Mouse (Mus musculus) brain, embryonic 14.5 days (tissue): ENCODE measurements at regions not wholly inside any gene's neighbourhood (a gene's known extent, or its start where the extent isn't known, plus 50 kb on each side); places are given as distances from the start of the nearest gene placed in this dataset.

Experiments used
- DNase-seq: peaks from one replicate; pipeline ENCODE4 v3.0.0-alpha.2; 2011; ENCODE audit warnings: low read depth
- CTCF ChIP-seq: fragments of 200-500 bp; IDR thresholded peaks from 2 replicates; pipeline ENCODE4 v1.5.1; 2012; ENCODE audit warnings: inconsistent platforms, mild to moderate bottlenecking, moderate library complexity, borderline replicate concordance; ENCODE audit not compliant: insufficient read depth, insufficient read length; ENCODE audit errors: extremely low read depth
- POLR2A ChIP-seq: fragments of 200-500 bp; IDR thresholded peaks from 2 replicates; pipeline ENCODE4 v1.6.1; 2012; ENCODE audit warnings: mild to moderate bottlenecking, inconsistent platforms, borderline replicate concordance; ENCODE audit not compliant: poor library complexity, insufficient read depth, insufficient read length, severe bottlenecking; ENCODE audit errors: extremely low read depth

DNA sequence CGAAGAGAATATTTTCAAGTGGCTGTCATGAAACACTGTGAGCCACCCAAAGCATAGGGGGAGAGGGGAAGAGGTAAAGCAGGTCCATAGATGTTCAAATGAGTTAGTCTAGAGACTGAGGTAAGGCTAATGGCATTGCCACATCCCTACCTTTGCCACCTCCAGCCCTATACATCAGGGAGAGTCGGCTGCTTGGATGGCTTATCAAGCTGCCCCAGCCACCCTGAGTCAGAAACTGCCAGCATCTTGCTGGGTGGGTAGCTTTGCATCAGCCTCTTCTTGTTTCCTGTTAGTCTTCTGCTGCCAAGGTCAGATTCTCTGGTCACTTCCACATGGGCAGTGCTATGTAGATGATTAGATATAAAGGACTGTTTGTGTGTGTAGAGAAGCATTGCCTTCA is 215.6 kb downstream of the Pik3r1 start:
- no peak for DNase-seq
- TF ChIP-seq CTCF, result no peak
- no peak for TF ChIP-seq POLR2A

DNA sequence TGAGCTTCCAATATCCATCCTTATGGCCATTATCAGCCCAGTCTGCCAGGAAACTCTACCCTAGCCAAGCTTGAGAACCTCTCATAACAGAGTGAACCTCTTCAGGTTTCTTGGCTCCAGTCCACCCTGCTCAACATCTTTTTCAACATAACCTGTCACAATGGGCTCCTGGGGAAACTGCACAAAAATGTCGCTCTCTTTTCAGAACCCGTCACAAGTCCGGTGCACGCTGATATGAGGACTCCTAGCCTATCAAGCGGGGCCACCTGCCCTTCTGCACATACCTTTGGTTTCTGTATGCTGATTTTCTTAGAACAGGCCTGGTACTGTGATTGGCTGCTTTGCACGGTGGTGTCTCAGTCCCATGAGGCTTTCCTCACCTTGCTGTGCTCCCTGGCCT is 216.9 kb downstream of the Pik3r1 start:
- DNase-seq, result no peak
- TF ChIP-seq CTCF (no peak), POLR2A (no peak)

DNA sequence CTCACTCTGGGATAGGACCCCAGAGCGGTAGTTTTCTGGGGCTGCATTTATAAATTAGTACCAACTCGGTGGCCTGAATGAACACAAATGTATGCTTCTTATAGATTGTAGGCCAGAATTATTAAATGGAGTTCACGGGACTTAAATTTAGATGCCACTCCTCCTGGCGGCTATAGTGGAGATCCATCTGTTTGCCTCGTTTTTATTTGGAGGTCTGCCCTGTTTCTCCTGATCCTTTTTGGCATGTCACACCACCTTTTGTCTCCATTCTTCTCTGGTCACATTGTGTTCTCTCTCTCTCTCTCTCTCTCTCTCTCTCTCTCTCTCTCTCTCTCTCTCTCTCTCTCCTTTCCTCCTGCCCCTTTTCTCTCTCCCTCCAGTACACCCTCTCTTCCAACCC is 217.5 kb downstream of the Pik3r1 start:
- TF ChIP-seq CTCF (no peak), POLR2A (no peak)
- peak; percentile 39 for DNase-seq

DNA sequence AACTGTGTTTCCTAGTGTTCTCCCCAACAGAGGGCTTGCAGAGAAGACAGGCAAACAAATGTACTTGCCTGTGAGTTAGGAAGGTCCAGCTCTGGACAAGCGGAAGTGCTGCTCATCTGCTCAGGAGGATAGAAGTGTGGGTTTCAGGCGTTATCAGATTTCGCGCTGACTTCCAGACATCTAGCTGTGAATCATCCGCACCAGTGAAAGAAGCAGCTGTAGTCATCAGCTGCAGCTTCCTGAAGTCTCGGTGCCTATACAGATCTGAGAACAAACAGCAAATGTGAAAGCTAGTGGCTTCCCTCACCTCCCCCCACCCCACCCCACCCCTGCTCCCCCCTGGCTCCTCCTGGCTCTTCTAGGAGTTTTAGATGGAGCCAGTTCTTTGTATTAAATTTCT is 220.1 kb downstream of the Pik3r1 start:
- no peak for DNase-seq
- no peak for TF ChIP-seq CTCF
- TF ChIP-seq POLR2A, result no peak

DNA sequence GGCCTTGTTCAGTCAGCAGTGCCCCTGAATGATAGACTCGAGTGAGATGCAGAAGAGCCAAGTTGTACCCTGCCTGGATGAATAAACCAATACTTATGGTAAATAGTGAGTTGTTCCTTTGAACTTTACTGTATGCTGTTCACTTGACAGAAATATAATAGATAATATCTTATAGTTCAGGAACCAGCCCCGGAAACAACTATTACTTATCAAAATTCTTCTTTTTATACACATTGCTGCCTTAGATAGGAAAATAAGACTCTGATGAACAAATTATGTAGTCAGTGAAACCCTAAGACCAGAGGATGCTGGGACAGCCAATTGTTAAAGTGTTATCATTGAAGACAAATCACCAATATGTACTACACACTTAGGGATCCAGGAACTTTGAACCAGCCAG is 220.7 kb downstream of the Pik3r1 start:
- no peak for TF ChIP-seq POLR2A
- no peak for TF ChIP-seq CTCF
- DNase-seq, result no peak

DNA sequence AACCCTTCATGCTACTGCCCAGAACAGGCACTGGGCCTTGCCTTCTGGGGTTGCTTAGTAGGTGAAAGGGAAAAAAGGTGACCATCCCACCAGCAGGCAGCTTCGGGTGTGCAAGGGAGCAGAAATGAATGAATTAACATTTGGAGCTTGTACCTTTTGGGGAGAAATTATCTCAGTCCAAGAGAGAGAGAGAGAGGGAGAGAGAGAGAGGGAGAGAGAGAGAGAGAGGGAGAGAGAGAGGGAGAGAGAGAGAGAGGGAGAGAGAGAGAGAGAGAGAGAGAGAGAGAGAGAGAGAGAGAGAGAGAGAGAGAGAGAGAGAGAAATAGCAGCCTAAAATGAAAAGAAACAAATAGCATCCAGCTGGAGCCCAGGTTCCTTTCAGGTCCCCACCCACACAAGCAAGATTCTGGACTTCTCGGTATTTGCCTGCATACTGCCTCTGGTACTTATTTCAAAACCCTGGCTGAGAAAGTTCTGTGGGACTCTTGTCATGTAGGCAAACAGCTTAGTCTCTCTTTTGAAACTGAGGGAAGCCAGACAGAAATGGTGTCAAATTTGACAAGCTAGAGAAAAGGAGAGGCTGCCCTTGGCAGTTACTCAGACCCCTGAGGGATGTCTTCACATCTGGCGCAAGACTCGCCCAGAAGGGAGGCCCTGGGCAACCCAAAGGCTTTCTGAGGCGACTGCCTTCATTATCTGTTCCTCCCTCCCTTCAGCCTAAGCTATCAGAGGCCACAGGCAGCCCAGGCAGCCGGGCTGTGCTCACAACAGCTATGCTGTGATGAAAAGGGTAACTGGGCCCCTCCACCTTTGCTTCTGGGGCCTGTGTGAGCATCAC is 222.5 kb downstream of the Pik3r1 start:
- no peak for TF ChIP-seq CTCF
- no peak for TF ChIP-seq POLR2A
- DNase-seq, result peak; percentile 20

DNA sequence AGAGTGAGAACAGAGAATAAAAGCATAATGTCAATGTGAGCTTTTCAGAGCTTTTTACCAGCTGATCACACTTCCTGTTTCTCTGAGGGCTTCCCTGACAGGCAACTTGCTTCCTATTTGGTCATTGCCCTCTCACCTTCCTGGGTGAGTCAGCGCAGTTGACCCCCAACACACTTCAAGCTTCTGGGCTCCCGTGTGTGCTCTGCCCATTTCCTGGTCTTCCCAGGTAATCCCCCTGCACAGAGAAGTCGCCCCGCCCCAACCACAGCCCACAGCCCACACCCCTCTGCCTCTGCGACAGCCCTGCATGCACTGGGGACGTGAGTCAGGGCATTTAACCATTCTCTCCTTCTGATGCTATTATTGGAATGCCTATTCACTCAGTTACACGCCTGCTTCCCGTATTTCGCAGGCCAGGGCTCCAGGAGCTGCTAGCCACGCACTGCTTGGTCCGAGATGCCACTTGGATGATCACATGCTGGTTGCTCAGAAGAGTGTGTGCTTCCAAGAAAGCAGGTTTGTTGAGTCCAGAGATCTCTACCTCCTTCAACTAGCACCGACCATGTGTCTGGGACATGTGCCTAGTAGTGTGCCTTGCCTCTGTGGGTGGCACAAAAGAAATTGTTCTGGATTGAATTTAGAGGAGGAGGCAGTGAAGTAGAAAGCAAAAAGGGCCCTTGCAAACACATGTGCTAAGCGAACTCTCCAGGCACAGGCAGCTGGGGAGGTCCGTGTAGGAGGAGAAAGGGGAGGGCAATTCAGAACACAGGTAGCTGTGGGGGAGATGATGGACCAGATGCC is 227.4 kb downstream of the Pik3r1 start:
- TF ChIP-seq CTCF, result no peak
- TF ChIP-seq POLR2A, result no peak
- DNase-seq, result no peak

DNA sequence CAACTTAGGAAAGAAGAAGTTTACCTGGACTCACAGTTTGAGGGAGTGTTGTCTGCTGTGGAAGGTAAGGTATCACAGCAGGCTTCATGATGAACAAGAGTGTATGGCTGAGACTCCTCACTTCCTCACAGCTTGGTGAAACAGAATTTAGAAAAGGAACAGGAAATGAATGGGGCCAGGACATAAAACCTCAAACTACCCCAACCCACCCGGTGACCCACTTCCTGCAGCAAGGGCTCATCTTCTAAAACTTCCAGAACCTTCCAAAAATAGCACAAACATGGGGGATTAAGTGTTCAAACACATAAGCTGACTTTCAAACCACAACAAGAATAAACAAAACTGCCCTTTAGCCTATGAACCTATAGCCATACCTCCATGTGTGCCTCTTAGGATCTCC is 229.9 kb downstream of the Pik3r1 start:
- TF ChIP-seq POLR2A, result no peak
- no peak for TF ChIP-seq CTCF
- DNase-seq, result no peak

DNA sequence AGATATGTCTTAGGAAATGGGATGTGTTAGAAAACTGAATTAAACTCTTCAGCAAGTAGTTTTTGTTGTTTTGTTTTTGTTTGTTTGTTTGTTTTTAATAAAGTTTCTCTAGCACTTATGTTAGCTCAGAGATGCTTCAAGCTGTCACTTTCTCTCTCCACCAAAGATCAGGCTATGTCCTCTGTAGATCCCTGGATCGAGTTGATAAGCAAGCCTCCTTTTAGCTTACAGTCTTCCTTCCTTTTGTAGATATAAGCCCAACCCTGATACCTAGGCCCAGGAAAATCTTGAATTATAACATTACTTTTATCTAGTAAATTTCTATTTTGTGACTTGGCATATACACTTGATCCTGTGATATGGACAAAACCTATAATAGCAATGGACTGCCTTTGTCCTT is 232.0 kb downstream of the Pik3r1 start:
- TF ChIP-seq CTCF (no peak), POLR2A (no peak)
- DNase-seq, result no peak

DNA sequence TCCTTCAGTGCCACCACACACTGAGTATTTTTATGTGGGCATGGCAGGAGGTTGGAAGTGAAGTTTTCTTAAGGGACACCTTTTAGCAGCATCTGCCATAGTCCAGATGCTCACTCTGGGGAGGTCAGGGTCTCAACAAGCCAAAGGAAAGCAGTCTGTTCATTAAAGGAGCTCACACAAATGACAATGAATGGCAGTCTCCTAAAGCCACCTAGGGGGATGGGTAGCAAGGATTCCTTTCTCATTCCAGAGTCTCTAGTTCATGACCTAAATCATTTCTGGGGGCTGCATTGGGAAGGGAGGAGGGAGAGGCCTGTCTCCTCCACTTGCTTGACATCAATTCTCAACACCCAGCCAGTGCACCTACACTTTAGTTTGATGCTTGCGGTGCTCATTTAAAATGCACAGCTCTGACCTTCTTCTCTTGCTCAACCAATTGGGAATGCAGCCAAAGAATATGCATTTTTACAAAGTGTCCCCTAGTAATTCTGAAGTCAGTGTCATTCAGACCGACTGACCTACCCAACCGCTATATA is 232.6 kb downstream of the Pik3r1 start:
- TF ChIP-seq CTCF (no peak), POLR2A (no peak)
- DNase-seq, result no peak

DNA sequence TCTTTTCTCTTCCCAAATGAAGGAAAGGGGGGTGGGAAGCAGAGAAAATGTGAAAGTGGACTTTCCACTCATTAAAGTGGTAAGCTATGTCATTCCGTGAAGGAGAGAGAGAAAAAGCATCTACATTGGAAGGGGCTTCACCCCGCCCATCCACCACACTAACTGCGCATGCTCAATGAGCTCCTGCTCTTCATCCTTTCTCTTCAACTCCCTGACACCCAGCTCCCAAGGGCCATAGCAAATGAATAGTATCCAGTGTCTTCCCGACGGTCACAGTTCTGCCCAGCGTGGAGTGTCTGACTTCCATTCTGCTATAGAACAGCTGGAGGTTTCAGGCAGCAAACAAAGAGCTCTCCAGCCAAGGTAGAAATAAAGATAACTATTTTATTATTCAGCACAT is 233.5 kb downstream of the Pik3r1 start:
- TF ChIP-seq CTCF, result no peak
- no peak for TF ChIP-seq POLR2A
- peak; percentile 31 for DNase-seq
